Mouse (Mus musculus) heart, embryonic 13.5 days (tissue): Measurements from ENCODE around the gene Hivep3. TPM values are rescaled to one million over a fixed set of nuclear protein-coding genes. Genes with fewer than 3 reads are reported as not detected.

Source experiments
- ATAC-seq: fragments of 200-750 bp; cut with Nextera tagmentation; 2 replicates; pipeline ENCODE4 v1.8.0; 2017; ENCODE audit warnings: moderate TSS enrichment; ENCODE audit not compliant: insufficient number of reproducible peaks, low FRiP score, low TSS enrichment; ENCODE audit errors: extremely low read depth
- H3K27ac ChIP-seq: fragments of 300-500 bp; sonication (generic); replicated peaks from 2 replicates; pipeline ENCODE4 v1.5.1; 2015; ENCODE audit warnings: moderate library complexity, mild to moderate bottlenecking, inconsistent platforms
- H3K27me3 ChIP-seq: fragments of 300-500 bp; sonication (generic); replicated peaks from 2 replicates; pipeline ENCODE4 v1.6.1; 2015; ENCODE audit warnings: mild to moderate bottlenecking, inconsistent platforms
- H3K36me3 ChIP-seq: fragments of 300-500 bp; sonication (generic); 2 replicates; pipeline ENCODE4 v1.6.1; 2015; ENCODE audit warnings: mild to moderate bottlenecking, inconsistent platforms
- H3K4me1 ChIP-seq: fragments of 300-500 bp; sonication (generic); 2 replicates; pipeline ENCODE4 v1.6.1; 2015; ENCODE audit warnings: inconsistent platforms
- H3K4me2 ChIP-seq: fragments of 300-500 bp; sonication (generic); 2 replicates; pipeline ENCODE4 v1.6.1; 2015; ENCODE audit warnings: inconsistent platforms, mild to moderate bottlenecking, moderate library complexity
- H3K4me3 ChIP-seq: fragments of 300-500 bp; sonication (generic); 2 replicates; pipeline ENCODE4 v1.5.1; 2015; ENCODE audit warnings: moderate library complexity, mild to moderate bottlenecking, inconsistent platforms
- H3K9ac ChIP-seq: fragments of 300-500 bp; sonication (generic); 2 replicates; pipeline ENCODE4 v1.6.1; 2015; ENCODE audit warnings: inconsistent platforms, mild to moderate bottlenecking, moderate library complexity
- H3K9me3 ChIP-seq: fragments of 300-500 bp; sonication (generic); 2 replicates; pipeline ENCODE4 v1.6.1; 2016; ENCODE audit warnings: inconsistent platforms
- WGBS: fragments of 180-500 bp; shearing (Covaris S2); methylation state at CpG from one replicate; pipeline ENCODE4 v1.1.7; 2015; ENCODE audit warnings: mixed read lengths; 5-methylcytosine and 5-hydroxymethylcytosine counted together
- polyA plus RNA-seq: library from polyadenylated mRNA; unstranded; fragments of >200 nt; fragmentation: Nextera tagmentation; extraction: Ambion mirVana; gene quantifications from 2 replicates; pipeline ENCODE4 v1.2.1, GENCODE M21; 2015

The Hivep3 gene
- polyA plus RNA-seq, 1 experiment from 2014 or later = 5.0 TPM

- Histone ChIP-seq H3K4me3 (no peak overlapping the region), H3K4me2 (no peak overlapping the region), H3K27me3 (no peaks in the 10 kb centered on the region), H3K9me3 (no peaks in the 10 kb centered on the region), H3K4me1 (peaks cover 10% of the 10 kb centered on the region), H3K27ac (no peak overlapping the region), H3K36me3 (no peaks in the 10 kb centered on the region), H3K9ac (no peak overlapping the region)
- 66% methylated on average over 5 of the region's 5 CpGs for WGBS
- ATAC-seq = no peak
Observed at GRCm38 (mm10) chr4:119895504-119895903, 161.9 kb downstream of the Hivep3 start.

GRCm38 (mm10) chr4:119896572-119896971 is 163.0 kb downstream of the Hivep3 start:
- no peak for ATAC-seq
- Histone ChIP-seq H3K27ac (no peak overlapping the region), H3K9ac (no peak overlapping the region), H3K4me2 (no peak overlapping the region), H3K9me3 (no peaks in the 10 kb centered on the region), H3K27me3 (no peaks in the 10 kb centered on the region), H3K4me3 (no peak overlapping the region), H3K36me3 (no peaks in the 10 kb centered on the region), H3K4me1 (peaks cover 10% of the 10 kb centered on the region)
- 60% methylated on average over 3 of the region's 3 CpGs for WGBS

- no peaks in the 10 kb centered on the region for H3K9me3 ChIP-seq
- peaks cover 10% of the 10 kb centered on the region for H3K4me1 ChIP-seq
- H3K4me2 ChIP-seq = no peak overlapping the region
- H3K9ac ChIP-seq = no peak overlapping the region
- no peak overlapping the region for H3K27ac ChIP-seq
- no peaks in the 10 kb centered on the region for H3K36me3 ChIP-seq
- 69% methylated on average over 6 of the region's 6 CpGs for WGBS
- ATAC-seq = no peak
- H3K27me3 ChIP-seq = no peaks in the 10 kb centered on the region; the same call in 1 of the 2 replicates
- no peak overlapping the region for H3K4me3 ChIP-seq
Observed at GRCm38 (mm10) chr4:119897054-119897855, 163.7 kb downstream of the Hivep3 start.

- no peak overlapping the region for H3K4me3 ChIP-seq
- no peak for ATAC-seq
- no peaks in the 10 kb centered on the region for H3K9me3 ChIP-seq
- no peaks in the 10 kb centered on the region for H3K36me3 ChIP-seq
- no peaks in the 10 kb centered on the region; the same call in 1 of the 2 replicates for H3K27me3 ChIP-seq
- no peaks in the 10 kb centered on the region for H3K4me1 ChIP-seq
- 64% methylated on average over 16 of the region's 16 CpGs for WGBS
- no peak overlapping the region for H3K27ac ChIP-seq
- no peak overlapping the region for H3K9ac ChIP-seq
- H3K4me2 ChIP-seq = no peak overlapping the region
Observed at GRCm38 (mm10) chr4:119901556-119902491, 168.2 kb downstream of the Hivep3 start.

- Histone ChIP-seq H3K27ac (no peak overlapping the region), H3K4me3 (no peak overlapping the region), H3K27me3 (no peaks in the 10 kb centered on the region; the same call in 1 of the 2 replicates), H3K4me1 (no peaks in the 10 kb centered on the region), H3K9ac (no peak overlapping the region), H3K9me3 (no peaks in the 10 kb centered on the region), H3K36me3 (no peaks in the 10 kb centered on the region), H3K4me2 (no peak overlapping the region)
- ATAC-seq = no peak
Observed at GRCm38 (mm10) chr4:119903328-119903727, 169.7 kb downstream of the Hivep3 start.

- no peak overlapping the region for H3K4me2 ChIP-seq
- 28% methylated on average over 1 of the region's 1 CpGs for WGBS
Observed at GRCm38 (mm10) chr4:119903806-119904205, 170.2 kb downstream of the Hivep3 start.

GRCm38 (mm10) chr4:119904296-119904695 is 170.7 kb downstream of the Hivep3 start:
- ATAC-seq = no peak
- WGBS = 82% methylated on average over 4 of the region's 4 CpGs
- Histone ChIP-seq H3K9me3 (no peaks in the 10 kb centered on the region), H3K27me3 (peaks cover 9% of the 10 kb centered on the region; the same call in 1 of the 2 replicates), H3K36me3 (no peaks in the 10 kb centered on the region), H3K9ac (no peak overlapping the region), H3K4me3 (no peak overlapping the region), H3K27ac (no peak overlapping the region), H3K4me1 (no peaks in the 10 kb centered on the region), H3K4me2 (no peak overlapping the region)

More at GRCm38 (mm10) chr4:119903806-119904205, 170.2 kb downstream of the Hivep3 start:
- no peaks in the 10 kb centered on the region for H3K36me3 ChIP-seq
- no peak for ATAC-seq
- H3K4me3 ChIP-seq = no peak overlapping the region
- H3K9me3 ChIP-seq = no peaks in the 10 kb centered on the region
- no peak overlapping the region for H3K27ac ChIP-seq
- H3K9ac ChIP-seq = no peak overlapping the region
- H3K27me3 ChIP-seq = peaks cover 5% of the 10 kb centered on the region; the same call in 1 of the 2 replicates
- H3K4me1 ChIP-seq = no peaks in the 10 kb centered on the region

- H3K9me3 ChIP-seq = no peaks in the 10 kb centered on the region
- 0 out of 2 replicates have a peak, but pooled peaks cover 12% of the 10 kb centered on the region for H3K27me3 ChIP-seq
- no peak overlapping the region for H3K9ac ChIP-seq
- H3K4me3 ChIP-seq = no peak overlapping the region
- H3K27ac ChIP-seq = no peak overlapping the region
- 71% methylated on average over 4 of the region's 4 CpGs for WGBS
- H3K4me1 ChIP-seq = peaks cover 8% of the 10 kb centered on the region; the same call in 1 of the 2 replicates
- no peak for ATAC-seq
- H3K36me3 ChIP-seq = no peaks in the 10 kb centered on the region
- H3K4me2 ChIP-seq = no peak overlapping the region
Observed at GRCm38 (mm10) chr4:119907106-119907505, 173.5 kb downstream of the Hivep3 start.

- Histone ChIP-seq H3K4me1 (peaks cover 8% of the 10 kb centered on the region; the same call in 1 of the 2 replicates), H3K4me3 (no peak overlapping the region), H3K9ac (no peak overlapping the region), H3K27me3 (0 out of 2 replicates have a peak, but pooled peaks cover 12% of the 10 kb centered on the region), H3K9me3 (no peaks in the 10 kb centered on the region), H3K36me3 (no peaks in the 10 kb centered on the region), H3K27ac (no peak overlapping the region), H3K4me2 (no peak overlapping the region)
- 64% methylated on average over 13 of the region's 13 CpGs for WGBS
- no peak for ATAC-seq
Observed at GRCm38 (mm10) chr4:119911071-119911904, 177.7 kb downstream of the Hivep3 start.

GRCm38 (mm10) chr4:119912216-119912615 is 178.6 kb downstream of the Hivep3 start:
- Histone ChIP-seq H3K4me3 (no peak overlapping the region), H3K36me3 (no peaks in the 10 kb centered on the region), H3K4me1 (peaks cover 8% of the 10 kb centered on the region; the same call in 1 of the 2 replicates), H3K27me3 (0 out of 2 replicates have a peak, but pooled peaks cover 12% of the 10 kb centered on the region), H3K4me2 (no peak overlapping the region), H3K27ac (no peak overlapping the region), H3K9ac (no peak overlapping the region), H3K9me3 (no peaks in the 10 kb centered on the region)
- ATAC-seq = no peak
- 51% methylated on average over 2 of the region's 2 CpGs for WGBS
